Mouse (Mus musculus) forebrain, embryonic 12.5 days (tissue): ENCODE results near the gene Hsd11b2. TPM values are rescaled to one million over a fixed set of nuclear protein-coding genes. Genes with fewer than 3 reads are reported as not detected.

ENCODE experiments used
- ATAC-seq: fragments of 200-750 bp; cut with Nextera tagmentation; 2 replicates; pipeline ENCODE4 v1.8.0; 2017; ENCODE audit warnings: moderate TSS enrichment; ENCODE audit not compliant: low FRiP score
- H3K27ac ChIP-seq: fragments of 300-500 bp; sonication (generic); 2 replicates; pipeline ENCODE4 v1.5.1; 2016; ENCODE audit warnings: mild to moderate bottlenecking
- H3K27me3 ChIP-seq: fragments of 300-500 bp; sonication (generic); 2 replicates; pipeline ENCODE4 v1.6.1; 2016; ENCODE audit warnings: mild to moderate bottlenecking
- H3K36me3 ChIP-seq: fragments of 300-500 bp; sonication (generic); replicated peaks from 2 replicates; pipeline ENCODE4 v1.6.1; 2016; ENCODE audit warnings: mild to moderate bottlenecking
- H3K4me1 ChIP-seq: fragments of 300-500 bp; sonication (generic); 2 replicates; pipeline ENCODE4 v1.6.1; 2016
- H3K4me2 ChIP-seq: fragments of 300-500 bp; sonication (generic); 2 replicates; pipeline ENCODE4 v1.6.1; 2016; ENCODE audit warnings: mild to moderate bottlenecking, moderate library complexity
- H3K4me3 ChIP-seq: fragments of 300-500 bp; sonication (generic); replicated peaks from 2 replicates; pipeline ENCODE4 v1.5.1; 2016; ENCODE audit warnings: mild to moderate bottlenecking
- H3K9ac ChIP-seq: fragments of 300-500 bp; sonication (generic); 2 replicates; pipeline ENCODE4 v1.6.1; 2016; ENCODE audit warnings: mild to moderate bottlenecking
- H3K9me3 ChIP-seq: fragments of 300-500 bp; sonication (generic); 2 replicates; pipeline ENCODE4 v1.6.1; 2016
- WGBS: fragments of 180-500 bp; shearing (Covaris S2); methylation state at CpG from one replicate; pipeline ENCODE4 v1.1.7; 2016; 5-methylcytosine and 5-hydroxymethylcytosine counted together
- polyA plus RNA-seq: library from polyadenylated mRNA; unstranded; fragments of >200 nt; fragmentation: Nextera tagmentation; extraction: Ambion mirVana; gene quantifications from 2 replicates; pipeline ENCODE4 v1.2.1, GENCODE M21; 2016

Hsd11b2 gene
- polyA plus RNA-seq, 1 experiment from 2014 or later, result 12.0 TPM

DNA sequence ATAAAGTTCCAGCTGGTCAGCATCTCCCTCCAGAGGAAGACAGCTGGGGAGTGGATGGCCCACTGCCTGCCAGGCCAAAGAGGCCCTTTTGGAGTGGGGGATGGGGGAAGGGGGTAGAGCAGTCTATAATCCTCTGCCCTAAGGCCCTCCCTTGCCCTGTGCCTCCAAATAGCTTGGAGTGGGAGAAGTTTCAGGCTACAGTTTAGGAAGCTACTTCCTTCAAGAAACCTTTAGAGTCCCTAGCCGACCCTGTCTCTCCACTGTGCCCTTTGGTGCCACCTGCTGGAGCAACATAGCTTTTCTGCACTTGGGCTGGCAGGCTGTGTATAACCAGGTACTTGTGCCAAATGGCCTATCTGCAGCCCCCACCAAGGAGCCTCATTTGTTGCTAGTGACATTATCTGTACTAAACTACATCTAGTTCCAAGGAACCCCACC lies 15.4 kb downstream of the Hsd11b2 start:
- Histone ChIP-seq H3K9me3 (no peaks in the 10 kb centered on the region), H3K27ac (peak overlapping the region; percentile 42; the same call in 1 of the 2 replicates), H3K36me3 (peaks cover 38% of the 10 kb centered on the region), H3K4me2 (no peak overlapping the region), H3K4me3 (no peak overlapping the region), H3K27me3 (no peaks in the 10 kb centered on the region), H3K4me1 (peaks cover 11% of the 10 kb centered on the region), H3K9ac (no peak overlapping the region)
- peak; percentile 61 for ATAC-seq
- WGBS, result 0% methylated on average over 1 of the region's 1 CpGs

DNA sequence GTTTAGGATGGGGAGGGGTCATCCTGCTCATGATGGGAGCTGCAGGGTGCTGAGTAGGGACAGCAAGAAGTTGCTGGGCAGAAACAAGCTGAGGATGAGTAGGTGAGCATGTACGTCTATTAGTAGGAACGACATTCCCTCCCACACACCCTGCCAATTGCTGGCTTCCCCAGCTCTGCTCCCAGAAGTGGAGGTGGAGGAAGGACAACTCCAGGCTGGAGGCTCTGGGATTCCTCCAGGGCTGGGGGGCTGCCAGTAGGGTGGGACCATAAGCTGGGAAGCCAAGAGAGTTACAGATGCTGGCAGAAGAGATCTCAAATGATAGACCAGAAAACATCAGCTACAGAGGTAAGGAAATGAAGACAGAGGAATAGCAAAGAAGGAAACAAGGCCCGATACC lies 18.0 kb downstream of the Hsd11b2 start:
- Histone ChIP-seq H3K27me3 (no peaks in the 10 kb centered on the region), H3K36me3 (peaks cover 33% of the 10 kb centered on the region)

DNA sequence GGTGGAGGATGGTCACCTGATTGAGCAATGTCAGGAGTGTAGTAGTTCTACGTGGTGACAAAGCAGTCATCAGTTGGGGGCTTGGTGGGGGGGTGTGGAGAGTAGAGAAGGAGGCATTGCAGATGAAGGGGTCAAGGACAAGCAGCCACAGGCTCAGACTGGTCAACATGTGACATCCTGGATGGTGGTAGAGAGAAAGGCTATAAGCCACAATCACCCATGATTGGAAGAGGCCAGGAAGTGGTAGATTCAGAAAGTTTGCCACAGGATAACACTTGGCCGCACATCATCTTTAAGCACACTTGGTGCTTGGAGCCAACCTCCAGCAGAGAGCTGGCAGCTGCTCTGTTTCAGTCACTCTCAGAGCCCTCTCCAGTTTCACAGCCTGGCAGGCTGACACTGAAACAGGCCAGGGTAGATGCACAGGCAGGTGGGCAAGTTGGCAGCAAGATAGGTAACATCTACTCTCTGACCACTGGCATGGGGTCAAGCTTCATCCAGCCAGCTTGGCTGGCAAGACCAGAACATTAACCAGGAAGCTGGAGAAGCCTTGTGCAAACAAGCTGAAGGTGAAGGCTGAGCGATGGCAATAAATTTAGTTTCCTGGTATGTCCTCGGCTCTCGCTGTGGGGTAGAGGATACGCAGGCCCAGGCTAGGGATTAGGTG lies 18.6 kb downstream of the Hsd11b2 start:
- no peak overlapping the region for H3K4me3 ChIP-seq
- H3K27me3 ChIP-seq, result no peaks in the 10 kb centered on the region
- peaks cover 6% of the 10 kb centered on the region for H3K4me1 ChIP-seq
- WGBS, result 93% methylated on average over 6 of the region's 6 CpGs
- no peak overlapping the region for H3K9ac ChIP-seq
- no peaks in the 10 kb centered on the region for H3K9me3 ChIP-seq
- no peak overlapping the region for H3K4me2 ChIP-seq
- no peak overlapping the region for H3K27ac ChIP-seq
- ATAC-seq, result no peak
- H3K36me3 ChIP-seq, result peaks cover 33% of the 10 kb centered on the region

More for the DNA sequence above, 18.0 kb downstream of the Hsd11b2 start:
- Histone ChIP-seq H3K4me1 (peaks cover 6% of the 10 kb centered on the region), H3K4me3 (no peak overlapping the region), H3K27ac (no peak overlapping the region), H3K4me2 (no peak overlapping the region), H3K9me3 (no peaks in the 10 kb centered on the region), H3K9ac (no peak overlapping the region)
- WGBS, result 97% methylated on average over 3 of the region's 3 CpGs
- no peak for ATAC-seq

GRCm38 (mm10) chr8:105538940-105539339 lies 20.4 kb downstream of the Hsd11b2 start:
- H3K4me2 ChIP-seq, result no peak overlapping the region
- no peak overlapping the region for H3K27ac ChIP-seq
- H3K9me3 ChIP-seq, result no peaks in the 10 kb centered on the region
- peaks cover 33% of the 10 kb centered on the region for H3K36me3 ChIP-seq
- H3K4me1 ChIP-seq, result no peaks in the 10 kb centered on the region
- H3K9ac ChIP-seq, result no peak overlapping the region
- H3K27me3 ChIP-seq, result no peaks in the 10 kb centered on the region
- WGBS, result 88% methylated on average over 4 of the region's 4 CpGs
- H3K4me3 ChIP-seq, result no peak overlapping the region
- ATAC-seq, result no peak

DNA sequence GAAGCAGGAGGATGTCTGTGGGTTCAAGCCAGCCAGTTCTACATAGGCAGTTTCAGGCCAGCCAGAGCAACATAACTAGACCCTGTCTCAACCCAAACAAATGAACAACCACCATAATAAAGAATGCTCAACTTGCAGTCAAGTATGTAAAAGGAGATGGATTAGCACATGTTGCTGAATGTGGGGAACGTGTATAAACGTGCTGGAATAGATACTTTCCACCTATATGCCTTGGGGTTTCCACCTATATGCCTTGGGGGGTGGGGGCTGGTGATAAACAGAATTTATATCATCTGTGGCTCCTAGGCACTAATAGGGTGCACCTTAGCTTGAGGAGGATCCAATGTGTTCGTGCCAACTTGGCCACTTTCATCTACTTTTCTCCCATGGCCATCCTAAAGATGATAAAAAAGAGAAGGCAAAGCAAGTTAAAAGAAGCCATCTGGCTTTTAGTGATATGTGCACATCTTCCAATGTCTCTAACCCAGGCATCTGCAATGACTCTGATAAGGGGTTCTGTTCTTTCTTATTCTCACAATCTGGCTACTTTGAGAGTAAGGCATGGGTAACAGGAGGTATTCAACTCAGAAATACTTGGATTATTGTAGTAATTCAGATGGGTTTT lies 23.6 kb downstream of the Hsd11b2 start:
- Histone ChIP-seq H3K36me3 (peaks cover 22% of the 10 kb centered on the region), H3K9ac (no peak overlapping the region), H3K27me3 (no peaks in the 10 kb centered on the region), H3K9me3 (no peaks in the 10 kb centered on the region), H3K4me3 (no peak overlapping the region), H3K27ac (no peak overlapping the region), H3K4me2 (no peak overlapping the region), H3K4me1 (peaks cover 3% of the 10 kb centered on the region; the same call in 1 of the 2 replicates)
- ATAC-seq, result no peak
- 69% methylated on average over 3 of the region's 3 CpGs for WGBS

DNA sequence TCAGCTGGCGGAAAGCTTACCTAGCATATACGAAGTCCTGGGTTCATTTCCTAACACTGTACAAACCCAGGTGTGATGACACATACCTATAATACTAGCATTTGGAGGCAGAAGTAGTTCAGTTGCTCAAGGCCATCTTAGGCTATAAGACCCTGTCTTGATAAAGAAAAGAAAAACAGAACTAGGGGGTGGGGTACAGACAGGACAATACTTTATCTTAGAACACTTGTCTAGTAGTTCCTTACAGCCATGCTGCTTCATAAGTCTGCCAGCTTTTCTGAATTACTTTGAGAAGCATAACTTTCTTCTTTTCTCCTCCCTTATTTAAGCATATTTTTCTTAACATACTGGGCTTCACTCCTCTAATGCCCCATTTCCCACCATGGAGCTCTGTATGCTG lies 24.3 kb downstream of the Hsd11b2 start:
- Histone ChIP-seq H3K27me3 (no peaks in the 10 kb centered on the region), H3K4me2 (no peak overlapping the region), H3K4me3 (no peak overlapping the region), H3K36me3 (peaks cover 15% of the 10 kb centered on the region), H3K27ac (no peak overlapping the region), H3K9ac (no peak overlapping the region), H3K9me3 (no peaks in the 10 kb centered on the region), H3K4me1 (peaks cover 3% of the 10 kb centered on the region; the same call in 1 of the 2 replicates)
- no peak for ATAC-seq
- WGBS, result 95% methylated on average over 2 of the region's 2 CpGs

GRCm38 (mm10) chr8:105543703-105544102 lies 25.1 kb downstream of the Hsd11b2 start:
- H3K4me3 ChIP-seq, result no peak overlapping the region
- H3K4me1 ChIP-seq, result peaks cover 3% of the 10 kb centered on the region; the same call in 1 of the 2 replicates
- H3K9ac ChIP-seq, result no peak overlapping the region
- no peak overlapping the region for H3K4me2 ChIP-seq
- ATAC-seq, result no peak
- no peaks in the 10 kb centered on the region for H3K9me3 ChIP-seq
- H3K27ac ChIP-seq, result no peak overlapping the region
- H3K27me3 ChIP-seq, result no peaks in the 10 kb centered on the region
- peaks cover 6% of the 10 kb centered on the region for H3K36me3 ChIP-seq
- 66% methylated on average over 1 of the region's 1 CpGs for WGBS

DNA sequence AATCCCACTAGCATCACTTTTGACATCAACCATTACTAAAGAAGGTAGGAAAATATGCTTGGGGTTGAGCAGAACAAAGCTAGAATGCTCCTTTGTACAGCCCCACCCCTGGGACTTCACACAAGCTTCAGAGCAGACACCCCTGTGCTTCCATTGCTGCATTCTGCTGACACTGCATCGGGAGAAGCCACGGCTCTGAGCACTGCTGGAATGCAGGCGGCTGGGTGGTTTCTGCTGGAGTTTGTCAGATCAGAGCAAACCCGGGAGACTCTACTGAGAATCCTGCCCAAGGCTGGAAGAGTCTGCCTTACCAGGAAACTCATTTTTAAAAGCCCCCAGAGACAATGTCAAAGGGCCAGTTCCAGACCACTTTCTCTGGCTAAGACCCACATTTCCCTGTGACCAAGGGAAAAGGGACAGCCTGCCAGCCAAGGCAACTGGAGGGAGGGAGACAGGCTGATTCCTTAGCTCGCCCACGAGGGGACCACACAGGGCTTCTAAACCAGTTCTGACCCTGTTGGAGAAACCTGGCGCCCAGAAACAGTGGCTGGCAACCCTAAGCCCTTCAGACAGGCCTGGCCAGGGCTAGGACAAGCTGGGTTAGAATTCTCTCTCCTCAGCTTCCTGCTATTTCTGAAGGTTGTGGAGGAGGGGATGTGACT lies 26.1 kb downstream of the Hsd11b2 start:
- Histone ChIP-seq H3K4me3 (no peak overlapping the region), H3K27ac (no peak overlapping the region), H3K4me2 (no peak overlapping the region), H3K27me3 (no peaks in the 10 kb centered on the region), H3K9ac (no peak overlapping the region), H3K4me1 (peaks cover 3% of the 10 kb centered on the region; the same call in 1 of the 2 replicates), H3K9me3 (no peaks in the 10 kb centered on the region), H3K36me3 (no peaks in the 10 kb centered on the region)
- ATAC-seq, result no peak
- 71% methylated on average over 7 of the region's 7 CpGs for WGBS

DNA sequence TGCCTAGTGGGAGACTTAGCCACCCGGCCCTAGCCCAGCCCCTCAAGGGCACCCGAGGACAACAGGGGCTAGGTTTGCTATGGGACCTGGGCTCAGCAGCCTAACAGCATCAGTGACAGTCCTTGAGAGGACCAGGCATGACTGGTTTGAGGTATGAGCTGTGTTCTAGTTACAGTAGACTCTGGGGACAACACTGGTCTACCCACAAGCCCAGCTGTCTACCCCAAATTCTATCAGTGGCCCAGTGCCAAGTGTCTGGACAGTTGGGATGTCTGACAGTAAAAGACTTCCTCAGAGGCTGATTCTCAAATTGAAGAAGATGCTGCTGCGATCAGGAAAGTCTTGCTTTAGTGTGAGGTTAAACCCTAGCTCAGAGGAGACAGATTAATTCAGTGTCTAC lies 26.7 kb downstream of the Hsd11b2 start:
- Histone ChIP-seq H3K9me3 (no peaks in the 10 kb centered on the region), H3K4me3 (no peak overlapping the region), H3K27ac (no peak overlapping the region), H3K27me3 (no peaks in the 10 kb centered on the region), H3K4me2 (no peak overlapping the region), H3K4me1 (peaks cover 3% of the 10 kb centered on the region; the same call in 1 of the 2 replicates), H3K9ac (no peak overlapping the region), H3K36me3 (0 out of 2 replicates have a peak, but pooled peaks cover 3% of the 10 kb centered on the region)
- ATAC-seq, result no peak
- whole genome bisulfite sequencing, result 92% methylated on average over 3 of the region's 3 CpGs

DNA sequence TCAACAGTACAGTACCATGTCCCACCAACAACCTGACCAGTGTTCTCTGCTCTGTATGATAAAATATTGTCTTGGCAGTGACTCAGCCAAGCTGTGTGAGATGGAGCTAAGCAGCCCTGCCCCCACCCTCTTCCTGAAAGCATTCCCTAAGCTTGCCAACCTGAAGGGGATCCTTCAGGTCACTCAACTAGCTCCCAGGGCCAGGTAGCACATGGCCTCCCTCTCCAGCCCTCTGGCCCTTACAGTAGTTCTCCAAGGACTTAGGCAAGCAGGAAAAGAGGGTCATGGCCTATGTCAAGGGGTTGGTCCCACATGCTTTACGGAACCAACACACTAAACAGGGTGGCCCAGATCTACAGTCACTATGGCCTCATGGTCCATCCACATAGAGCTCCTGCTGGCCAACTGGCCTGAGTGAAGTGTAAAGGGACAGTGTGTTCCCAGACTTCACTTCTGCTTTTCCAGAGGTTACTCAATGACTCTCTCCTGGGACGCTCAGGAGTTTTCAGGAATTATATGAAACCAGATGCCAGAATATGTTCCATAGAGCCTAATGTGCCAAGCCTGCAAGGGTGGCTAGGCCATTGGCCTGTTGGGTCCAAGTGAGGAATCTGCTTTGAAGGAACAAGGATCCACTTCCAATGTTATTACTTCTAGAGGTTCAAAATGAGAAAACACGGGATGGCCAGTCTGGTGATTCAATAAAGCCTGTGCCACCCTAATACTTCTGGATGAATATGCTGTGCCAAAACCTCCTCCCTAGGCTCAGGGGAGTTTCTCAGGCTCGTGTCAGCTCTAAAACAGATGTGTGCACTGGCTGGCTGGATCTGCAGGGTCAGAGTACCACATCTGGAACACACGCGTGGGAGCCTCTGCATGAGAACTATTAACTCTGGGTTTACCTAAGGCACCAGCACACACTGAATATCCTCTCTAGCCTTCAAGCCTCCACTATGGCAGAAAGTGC lies 28.1 kb downstream of the Hsd11b2 start:
- no peak overlapping the region for H3K9ac ChIP-seq
- no peak overlapping the region for H3K4me3 ChIP-seq
- H3K4me1 ChIP-seq, result peaks cover 3% of the 10 kb centered on the region; the same call in 1 of the 2 replicates
- H3K36me3 ChIP-seq, result peaks cover 4% of the 10 kb centered on the region; the same call in 1 of the 2 replicates
- no peak overlapping the region for H3K4me2 ChIP-seq
- no peak overlapping the region for H3K27ac ChIP-seq
- no peaks in the 10 kb centered on the region for H3K27me3 ChIP-seq
- 82% methylated on average over 6 of the region's 6 CpGs for WGBS
- H3K9me3 ChIP-seq, result no peaks in the 10 kb centered on the region
- no peak for ATAC-seq

GRCm38 (mm10) chr8:105549506-105549905 lies 31.0 kb downstream of the Hsd11b2 start:
- Histone ChIP-seq H3K4me3 (no peak overlapping the region), H3K4me1 (peaks cover 3% of the 10 kb centered on the region; the same call in 1 of the 2 replicates), H3K9ac (no peak overlapping the region), H3K27ac (no peak overlapping the region), H3K9me3 (no peaks in the 10 kb centered on the region), H3K4me2 (no peak overlapping the region), H3K36me3 (peaks cover 4% of the 10 kb centered on the region; the same call in 1 of the 2 replicates), H3K27me3 (no peaks in the 10 kb centered on the region)
- WGBS, result 87% methylated on average over 1 of the region's 1 CpGs
- ATAC-seq, result no peak
